Mouse (Mus musculus) lung, adult 2 months (tissue): ENCODE data around the gene Srpr.

Experiments used
- CTCF ChIP-seq: fragments of 200-500 bp; IDR thresholded peaks from 2 replicates; pipeline ENCODE4 v1.5.1; 2011; ENCODE audit warnings: mild to moderate bottlenecking, low read length, control low read depth; ENCODE audit not compliant: insufficient read depth
- POLR2A ChIP-seq: fragments of 200-500 bp; IDR thresholded peaks from 2 replicates; pipeline ENCODE4 v1.6.1; 2011; ENCODE audit warnings: low read depth, mild to moderate bottlenecking, control low read depth, low read length, borderline replicate concordance; ENCODE audit errors: extremely low read depth

DNA sequence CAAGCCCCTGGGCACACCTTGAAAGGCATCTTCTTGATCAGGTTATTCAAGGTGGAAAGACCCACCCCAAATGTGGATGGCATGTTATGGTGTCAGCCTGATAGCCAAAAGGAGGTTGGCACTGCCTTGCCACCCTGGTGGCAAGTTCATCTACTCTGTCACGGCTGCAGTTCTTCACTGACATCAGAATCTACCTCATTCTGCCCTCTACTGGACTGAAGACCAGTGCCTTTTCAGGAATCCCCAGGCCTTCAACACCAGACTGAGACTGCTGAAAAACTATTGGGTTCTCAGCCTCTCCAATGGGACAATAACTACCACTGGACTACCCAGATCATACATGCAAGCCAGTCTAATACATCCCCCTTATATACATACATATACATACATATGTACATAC is 39.8 kb downstream of the Srpr start:
- no peak for TF ChIP-seq CTCF
- no peak for TF ChIP-seq POLR2A
